ENCODE assay signal across 19 mouse cellular contexts in genomic region chr4:79670203-79670891, GRCm38 (mm10).
DNase-seq lines count a peak whose midpoint lies in the region; ATAC-seq and TF ChIP-seq lines count a peak whose summit lies in the region.
"Had no signal": no experiment of that assay in that cellular context is flagged by ENCODE, and none has a peak within 500 bp of the region (broad histone marks: within the 10 kb centered on the region; RNA-seq: fewer than 3 reads in every experiment).

No protein-coding gene starts in this region.

- no peak overlapping the region for H3K4me3 ChIP-seq in gastrocnemius, adult 2 months
- H3K4me3 ChIP-seq: erythroblast, embryonic 14.5 days; heart, embryonic 13.5 days; hindbrain, embryonic 10.5 days; kidney, embryonic 15.5 days had no signal

- H3K27ac ChIP-seq in gastrocnemius, adult 2 months: no peak overlapping the region
- H3K27ac ChIP-seq: heart, embryonic 13.5 days; hindbrain, embryonic 10.5 days; kidney, embryonic 15.5 days had no signal

- DNase-seq in layer of hippocampus, adult 11-12 months (ENCODE audit: low spot score): peak; percentile 72
- no peak for DNase-seq in layer of hippocampus, postnatal 10 days (ENCODE audit: low spot score in 2 of 2)
- DNase-seq in layer of hippocampus, postnatal 14 days (ENCODE audit: low spot score in 2 of 2): peak; percentile 13 to 65
- peak; percentile 4 for DNase-seq in right cerebral cortex, postnatal 14 days
- DNase-seq in adrenal gland, adult (ENCODE audit: inconsistent age in 2 of 2, low spot score in 1 of 2): no peak
- no peak for DNase-seq in gastrocnemius, adult 2 months
- DNase-seq in adrenal gland, postnatal 25 days: no peak
- DNase-seq: adrenal gland, adult 2 months; cerebellum, postnatal 25 days; gastrocnemius, postnatal 10 days; liver; lung, adult 18-20 months; lung, postnatal 4 days; midbrain, embryonic 14.5 days had no signal

- intact Hi-C loops in gastrocnemius, adult 2 months (cut with DNase I): no loop called here

- peak; percentile 99 for ATAC-seq in frontal cortex, adult (ENCODE audit: low TSS enrichment)

- no peak for TF ChIP-seq CTCF in gastrocnemius, adult 2 months (IDR thresholded peaks at IDR 0.05)

Comparison
In these comparisons a context has a peak if more than half of its experiments do, and no peak if none do; other contexts are left out.
1. DNase-seq: peak in layer of hippocampus, adult 11-12 months (single experiment), layer of hippocampus, postnatal 14 days (2 of 2) and right cerebral cortex, postnatal 14 days (single experiment); none in layer of hippocampus, postnatal 10 days (0 of 2), adrenal gland, adult (0 of 2), gastrocnemius, adult 2 months (single experiment) and adrenal gland, postnatal 25 days (single experiment).